Mouse (Mus musculus): ENCODE measurements around the gene Lkaaear1. TPM values are rescaled to one million over a fixed set of nuclear protein-coding genes. Genes with fewer than 3 reads are reported as not detected.

Gene Lkaaear1
- polyA plus RNA-seq, 1 experiment: not detected

DNA sequence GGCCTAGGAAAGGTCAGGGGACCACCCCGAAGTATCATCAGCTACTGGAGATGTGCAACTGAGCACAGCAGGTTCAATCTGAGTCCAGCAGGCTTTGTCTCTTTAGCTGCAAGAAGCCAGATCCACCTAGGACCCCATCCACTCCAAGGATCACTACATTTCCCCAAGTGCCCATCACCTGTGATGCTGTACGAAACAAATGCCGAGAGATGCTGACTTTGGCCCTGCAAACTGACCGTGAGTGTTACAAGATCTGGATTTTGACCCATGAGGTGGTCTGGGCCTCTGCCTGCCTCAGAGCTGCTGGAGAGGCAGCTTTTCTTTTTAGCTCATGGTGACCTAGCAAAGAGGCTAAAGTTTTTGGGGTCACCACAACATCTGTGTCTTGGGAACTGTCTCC is 12.6 kb downstream of the Lkaaear1 start:
- WGBS: 93% methylated on average over 4 of the region's 4 CpGs
- no peak for DNase-seq (ENCODE audit: low read depth, low spot score)

DNA sequence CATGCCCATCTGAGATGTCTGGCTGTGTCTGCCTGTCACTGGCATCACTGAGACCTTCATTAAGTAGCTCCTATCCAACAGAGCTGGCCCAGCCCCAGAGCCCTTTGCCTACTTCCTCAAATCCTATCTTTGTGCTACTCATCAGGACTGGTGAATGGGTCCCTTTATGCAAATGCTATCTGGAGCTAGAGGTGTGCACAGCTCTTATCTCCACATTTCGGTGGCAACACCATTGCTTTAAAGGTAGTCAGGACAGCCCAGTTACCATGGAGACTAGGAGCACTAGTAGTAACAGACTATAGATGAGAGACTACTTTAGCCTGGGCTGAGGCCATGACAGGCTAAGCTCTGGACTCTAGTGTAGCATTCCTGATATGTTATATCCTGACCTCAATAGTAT is 13.5 kb downstream of the Lkaaear1 start:
- no peak for DNase-seq (ENCODE audit: low read depth, low spot score)
- WGBS: 72% methylated on average over 1 of the region's 1 CpGs

GRCm38 (mm10) chr2:181683381-181683780 is 14.9 kb downstream of the Lkaaear1 start:
- DNase-seq (ENCODE audit: low read depth, low spot score): no peak
- WGBS: 66% methylated on average over 4 of the region's 4 CpGs

GRCm38 (mm10) chr2:181681978-181682377 is 16.3 kb downstream of the Lkaaear1 start:
- WGBS: 87% methylated on average over 1 of the region's 1 CpGs
- DNase-seq (ENCODE audit: low read depth, low spot score): no peak

DNA sequence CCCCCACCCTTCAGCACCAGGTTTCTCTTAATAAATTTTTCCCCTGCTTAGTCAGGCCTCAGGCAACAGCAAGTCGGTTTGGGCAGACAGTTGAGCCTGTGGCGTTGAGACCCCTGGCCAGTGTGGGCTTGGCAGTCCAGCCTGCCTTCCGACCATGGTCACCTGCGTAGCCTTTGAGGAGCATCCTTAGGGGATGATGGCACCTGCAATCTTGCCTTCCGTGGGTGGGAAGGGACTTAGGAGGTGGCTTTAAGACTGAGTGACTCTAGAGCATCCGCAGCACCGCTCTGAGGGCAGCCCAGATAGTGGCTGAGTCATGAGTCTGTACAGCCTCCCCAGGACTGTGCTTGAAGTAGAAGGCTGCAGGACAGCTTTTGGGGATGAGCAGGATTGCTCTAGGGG is 17.5 kb downstream of the Lkaaear1 start:
- DNase-seq (ENCODE audit: low read depth, low spot score): no peak
- WGBS: 25% methylated on average over 7 of the region's 7 CpGs

- no peak for DNase-seq (ENCODE audit: low read depth, low spot score)
- under 1% methylated on average over 68 of the region's 69 CpGs for WGBS
Measured at GRCm38 (mm10) chr2:181679951-181680715, 18.1 kb downstream of the Lkaaear1 start, which contains the start of gene Tcea2. Gene Tcea2 (plus strand): TSS chr2:181680310.

- WGBS: 56% methylated on average over 1 of the region's 1 CpGs
- peak; percentile 56 for DNase-seq (ENCODE audit: low read depth, low spot score)
Measured at GRCm38 (mm10) chr2:181678780-181679179, 19.5 kb downstream of the Lkaaear1 start.

- no peak for DNase-seq (ENCODE audit: low read depth, low spot score)
- 48% methylated on average over 3 of the region's 3 CpGs for WGBS
Measured at GRCm38 (mm10) chr2:181677755-181678098, 20.5 kb downstream of the Lkaaear1 start.

- 74% methylated on average over 5 of the region's 5 CpGs for WGBS
- DNase-seq (ENCODE audit: low read depth, low spot score): no peak
Measured at GRCm38 (mm10) chr2:181677096-181677754, 21.0 kb downstream of the Lkaaear1 start.

- DNase-seq (ENCODE audit: low read depth, low spot score): no peak
- 58% methylated on average over 2 of the region's 2 CpGs for WGBS
Measured at GRCm38 (mm10) chr2:181676424-181676823, 21.8 kb downstream of the Lkaaear1 start.

- DNase-seq (ENCODE audit: low read depth, low spot score): no peak
- WGBS: 3% methylated on average over 14 of the region's 14 CpGs
Measured at GRCm38 (mm10) chr2:181675454-181675853, 22.8 kb downstream of the Lkaaear1 start.

DNA sequence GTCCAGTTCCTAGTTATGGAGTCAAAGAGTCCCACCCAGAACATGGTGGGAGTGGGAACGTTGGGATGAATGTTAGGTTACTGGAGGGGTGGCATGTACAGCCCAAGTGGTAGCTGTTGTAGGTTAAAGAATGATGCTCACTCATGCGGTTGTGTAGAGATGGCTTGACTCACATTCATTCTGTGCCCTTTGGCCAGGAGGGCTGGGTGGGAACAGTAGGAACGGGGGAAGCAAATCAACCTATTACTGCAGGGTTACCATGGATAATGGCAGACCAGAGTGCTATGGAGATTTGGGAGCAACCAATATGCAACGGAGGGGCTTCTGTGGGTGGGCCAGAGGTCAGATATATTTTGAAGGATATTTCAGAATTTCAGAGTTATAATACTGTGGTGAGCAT is 23.3 kb downstream of the Lkaaear1 start:
- DNase-seq (ENCODE audit: low read depth, low spot score): no peak
- 68% methylated on average over 4 of the region's 4 CpGs for WGBS

DNA sequence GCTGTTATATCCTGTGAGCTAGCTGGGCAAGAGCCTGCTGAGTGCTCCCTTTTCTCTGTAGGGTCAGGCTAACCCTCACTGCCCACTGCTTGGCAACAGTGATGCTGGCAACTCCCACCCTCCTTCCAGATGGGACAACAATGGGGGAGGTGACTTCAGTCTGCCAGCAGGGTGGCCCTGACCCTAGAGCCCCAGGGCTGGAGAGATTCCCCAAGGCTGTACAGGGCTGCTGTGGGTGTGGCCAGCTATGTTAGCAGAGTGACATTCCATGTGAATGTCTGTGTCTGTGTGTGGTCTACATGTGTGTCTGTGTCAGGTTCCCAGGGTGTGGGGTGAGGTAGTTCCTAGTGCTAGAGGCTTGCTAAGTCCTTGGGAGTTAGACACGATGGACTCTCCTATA is 24.7 kb downstream of the Lkaaear1 start:
- no peak for DNase-seq (ENCODE audit: low read depth, low spot score)
- WGBS: 41% methylated on average over 1 of the region's 1 CpGs

DNA sequence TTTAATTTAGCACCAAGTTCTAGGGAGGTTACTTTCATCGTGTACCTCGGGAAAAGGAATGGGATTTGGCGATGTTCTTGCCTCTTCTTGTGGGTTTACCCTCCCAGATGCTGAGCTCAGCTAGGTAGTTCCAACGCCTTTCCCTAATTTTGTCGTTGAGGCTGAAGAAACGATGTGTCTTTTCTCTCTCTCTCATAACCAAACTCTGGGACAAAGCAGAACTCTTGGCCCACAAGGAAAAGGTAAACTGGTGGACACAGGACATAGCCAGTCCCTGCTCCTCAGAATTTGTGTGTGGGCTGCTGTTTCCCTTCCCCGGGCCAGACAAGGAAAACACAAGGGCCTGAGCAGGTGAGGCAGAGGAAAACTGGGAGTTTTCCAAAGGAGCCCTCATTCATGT is 26.3 kb downstream of the Lkaaear1 start:
- DNase-seq (ENCODE audit: low read depth, low spot score): no peak
- WGBS: 42% methylated on average over 7 of the region's 7 CpGs

DNA sequence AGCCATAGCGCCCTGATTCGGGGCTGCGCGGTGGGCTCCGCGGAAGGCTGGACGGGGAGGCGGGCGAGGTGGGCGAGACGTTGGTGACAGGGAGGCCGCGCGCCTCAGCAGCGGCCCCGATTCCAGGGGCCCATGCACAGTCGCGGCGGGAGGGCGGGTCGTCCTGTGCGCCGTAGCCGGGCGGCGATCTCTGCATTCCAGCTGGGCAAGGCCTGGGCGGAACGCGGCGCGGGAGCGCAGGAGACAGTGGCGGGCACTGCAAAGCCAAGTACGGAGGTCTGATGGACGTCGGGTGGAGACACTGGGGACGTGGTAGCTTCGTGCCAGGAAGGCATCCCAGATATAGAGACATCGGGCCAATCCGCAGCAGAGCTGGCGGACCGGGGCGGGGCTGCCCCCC is 26.9 kb downstream of the Lkaaear1 start, which contains the start of gene Sox18:
Gene Sox18, minus strand, starts transcription at position 315 of the 400 bp plus-strand sequence.
- DNase-seq (ENCODE audit: low read depth, low spot score): no peak

GRCm38 (mm10) chr2:181670913-181671311 is 27.3 kb downstream of the Lkaaear1 start:
- DNase-seq (ENCODE audit: low read depth, low spot score): no peak
- 2% methylated on average over 41 of the region's 41 CpGs for WGBS

More for the DNA sequence above, 26.9 kb downstream of the Lkaaear1 start, which contains the start of gene Sox18:
- WGBS: 2% methylated on average over 43 of the region's 43 CpGs

GRCm38 (mm10) chr2:181670285-181670912 is 27.8 kb downstream of the Lkaaear1 start:
- WGBS: 11% methylated on average over 56 of the region's 56 CpGs
- DNase-seq (ENCODE audit: low read depth, low spot score): no peak

DNA sequence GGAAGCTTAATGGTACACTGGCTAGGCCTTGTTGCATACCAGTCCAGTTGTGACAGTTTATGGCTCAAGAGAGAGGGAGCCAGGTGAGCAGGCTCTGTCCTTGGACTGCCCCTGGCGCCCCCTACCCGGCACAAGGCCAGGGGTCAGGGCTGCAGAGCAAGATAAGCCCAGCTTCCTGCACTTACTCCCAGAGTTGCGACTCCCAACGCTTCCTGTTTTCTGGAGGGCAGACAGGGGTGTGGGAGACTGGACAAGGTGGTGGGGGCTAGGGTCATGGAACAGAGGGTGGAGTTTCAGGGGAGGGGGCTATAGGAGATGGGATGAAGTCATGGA is 35.0 kb downstream of the Lkaaear1 start:
- WGBS: 32% methylated on average over 4 of the region's 4 CpGs
- DNase-seq (ENCODE audit: low read depth, low spot score): no peak

DNA sequence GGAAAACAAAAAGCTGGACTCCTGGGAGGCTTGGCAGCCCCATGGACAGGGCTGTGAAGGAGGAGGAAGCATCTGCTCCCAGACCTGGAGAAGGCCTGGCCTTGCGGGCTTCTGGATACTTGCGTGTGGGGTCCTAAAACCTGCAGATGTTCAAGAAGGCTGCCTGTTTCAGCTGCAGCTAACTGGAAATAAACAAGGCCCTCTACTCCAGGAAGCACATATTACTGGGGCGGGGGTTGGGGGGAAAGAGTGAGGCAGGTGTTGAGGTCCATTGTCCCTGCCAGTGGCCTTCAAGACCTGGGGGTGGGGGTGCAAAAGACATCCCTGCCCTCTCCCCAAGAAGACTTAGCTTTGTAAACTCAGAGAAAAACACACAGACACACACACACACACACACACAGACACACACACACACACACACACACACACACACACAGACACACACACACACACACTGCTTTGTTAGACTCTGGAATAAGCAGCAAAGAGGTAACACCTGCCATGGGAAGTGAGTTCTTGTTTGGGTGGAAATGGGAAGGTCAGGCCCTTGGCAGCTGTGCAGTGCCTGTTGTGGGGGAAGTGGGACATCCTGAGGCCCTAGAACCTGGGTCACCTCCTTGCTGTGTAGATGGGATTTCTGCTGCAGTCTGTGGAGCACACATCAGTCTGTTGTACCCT is 35.5 kb downstream of the Lkaaear1 start:
- 91% methylated on average over 3 of the region's 3 CpGs for WGBS
- DNase-seq (ENCODE audit: low read depth, low spot score): no peak

DNA sequence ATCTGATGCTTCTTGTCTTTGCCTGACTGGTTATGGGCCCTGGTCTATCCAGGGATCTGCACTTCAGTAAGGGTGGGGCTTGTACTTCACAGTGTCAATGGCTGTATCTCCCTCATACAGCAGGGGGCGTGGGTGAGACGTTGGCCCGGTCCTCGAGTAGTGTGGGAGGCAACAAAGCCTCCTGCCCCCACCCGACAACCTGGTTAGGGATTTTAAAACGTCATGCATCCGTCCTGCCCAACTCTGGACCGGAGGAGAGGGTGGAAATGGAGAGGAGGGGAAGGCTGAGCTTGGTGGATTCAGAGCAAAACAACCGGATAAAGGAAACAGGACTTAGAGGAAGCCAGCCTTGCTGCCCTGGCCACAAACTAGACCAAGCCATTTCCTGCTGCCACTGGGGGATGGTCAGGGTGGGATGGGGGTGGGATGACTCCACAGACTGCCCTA is 38.6 kb downstream of the Lkaaear1 start:
- WGBS: 16% methylated on average over 9 of the region's 9 CpGs
- no peak for DNase-seq (ENCODE audit: low read depth, low spot score)

Measured in large intestine, adult 2 months (tissue).